Mouse (Mus musculus) midbrain, embryonic 15.5 days (tissue): Measurements from ENCODE around the gene Gnaz. TPM values are rescaled to one million over a fixed set of nuclear protein-coding genes. Genes with fewer than 3 reads are reported as not detected.

Source experiments
- polyA plus RNA-seq: library from polyadenylated mRNA; unstranded; fragments of >200 nt; fragmentation: Nextera tagmentation; extraction: Ambion mirVana; gene quantifications from 2 replicates; pipeline ENCODE4 v1.2.1, GENCODE M21; 2015

Gnaz gene
- polyA plus RNA-seq, 1 experiment from 2014 or later: 86.2 TPM

Other genes with a start within 250 kb of the Gnaz start
- gene Rsph14, start 65.4 kb downstream of the Gnaz start, polyA plus RNA-seq: 0.54 and 1.5 TPM in 2 replicates
- 22.2 and 23.2 TPM in 2 replicates for gene Rab36, start 69.9 kb downstream of the Gnaz start, polyA plus RNA-seq
- gene Bcr, start 93.4 kb downstream of the Gnaz start, polyA plus RNA-seq: 17.9 and 19.2 TPM in 2 replicates
- 34.6 and 37.2 TPM in 2 replicates for gene Specc1l, start 244.9 kb downstream of the Gnaz start, polyA plus RNA-seq